Mouse (Mus musculus) liver, adult 10 weeks (tissue): ENCODE measurements around the gene Tiprl. TPM values are rescaled to one million over a fixed set of nuclear protein-coding genes. Genes with fewer than 3 reads are reported as not detected.

Experiments
- polyA plus RNA-seq: library from polyadenylated mRNA; stranded (reverse); fragments of 350-450 nt; fragmentation: Illumina TruSeq; extraction: RNeasy Lipid Tissue Mini Kit (QIAGEN cat#74804); gene quantifications from one replicate; pipeline ENCODE4 v1.2.3, GENCODE M21; 2014; ENCODE audit warnings: low read depth, low replicate concordance

Tiprl gene
- 44.8 TPM for polyA plus RNA-seq

GRCm38 (mm10) chr1:165236321-165237298, at the start of gene Tiprl:
Tiprl (minus strand) TSS chr1:165236996.

DNA sequence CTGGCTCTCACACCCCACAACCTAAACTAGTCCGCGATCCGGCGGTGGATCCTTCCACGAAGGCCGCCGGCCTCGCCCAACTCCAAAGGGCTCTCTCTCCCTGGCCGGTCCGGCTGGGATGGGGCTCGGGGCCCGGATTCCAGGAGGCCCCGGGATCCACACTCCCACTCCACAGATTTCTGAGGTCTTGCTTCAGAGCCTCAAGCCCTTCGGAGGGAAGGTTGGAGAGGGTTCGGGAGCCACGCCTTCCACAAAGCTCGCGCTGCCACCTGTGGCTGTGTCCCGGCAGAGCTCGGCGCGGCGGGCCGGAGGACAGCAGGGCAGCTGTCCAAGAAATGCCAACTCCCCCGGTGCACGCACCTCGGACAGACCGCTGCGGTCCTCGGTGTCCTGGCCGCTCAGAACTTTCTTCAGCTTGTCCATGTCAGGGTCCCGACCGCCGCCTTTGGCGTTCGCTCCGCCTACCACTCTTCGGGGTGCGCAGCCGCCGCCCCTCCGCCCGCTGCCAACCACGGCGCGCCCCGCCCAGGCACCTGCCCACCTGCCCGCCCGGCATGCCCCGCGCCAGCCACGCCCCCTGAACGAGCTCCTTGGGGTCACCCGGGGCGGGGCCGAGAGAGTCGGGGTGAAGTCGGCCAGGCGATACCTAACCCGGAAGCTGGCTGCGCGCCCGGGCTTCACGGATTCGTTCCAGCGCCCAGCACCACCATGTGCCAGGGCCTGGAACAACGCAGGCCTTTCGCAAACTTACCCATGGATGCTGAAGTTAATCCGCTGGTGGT, 42.7 kb downstream of the Tiprl start, which contains the start of gene Sft2d2:
TSS of gene Sft2d2 (minus strand) at position 559 of the 782 bp plus-strand sequence.

Other genes starting within 250 kb of the Tiprl start
- gene Tbx19, start 76.2 kb downstream of the Tiprl start, polyA plus RNA-seq = not detected
- gene Sft2d2, start 42.6 kb downstream of the Tiprl start, polyA plus RNA-seq = 27.1 TPM
- 0.05 TPM for gene Gpr161, start 58.8 kb upstream of the Tiprl start, polyA plus RNA-seq
- gene Dcaf6, start 223.5 kb upstream of the Tiprl start, polyA plus RNA-seq = 48.2 TPM
- gene Mpc2, start 223.6 kb upstream of the Tiprl start, polyA plus RNA-seq = 1,118 TPM
- gene Adcy10, start 248.2 kb upstream of the Tiprl start, polyA plus RNA-seq = not detected